Mouse (Mus musculus) erythroblast, embryonic 14.5 days (primary cell): ENCODE results near the gene Mc1r. TPM values are rescaled to one million over a fixed set of nuclear protein-coding genes. Genes with fewer than 3 reads are reported as not detected.
"Not testable (repeated sequence)": the region's sequence is repeated elsewhere in the genome, so short reads cannot be mapped to it uniquely, and the experiment has no call there.

ENCODE experiments used
- H3K27me3 ChIP-seq: 2 replicates; pipeline ENCODE4 v1.6.1; 2012; ENCODE audit warnings: inconsistent platforms; ENCODE audit not compliant: control insufficient read depth
- H3K36me3 ChIP-seq: 2 replicates; pipeline ENCODE4 v1.6.1; 2012; ENCODE audit warnings: mild to moderate bottlenecking, inconsistent platforms; ENCODE audit not compliant: control insufficient read depth
- H3K4me1 ChIP-seq: 2 replicates; pipeline ENCODE4 v1.6.1; 2012; ENCODE audit warnings: inconsistent platforms; ENCODE audit not compliant: control insufficient read depth
- H3K4me3 ChIP-seq: replicated peaks from 2 replicates; pipeline ENCODE3; 2012; ENCODE audit warnings: moderate library complexity, mild to moderate bottlenecking, inconsistent platforms
- H3K9me3 ChIP-seq: 2 replicates; pipeline ENCODE4 v1.6.1; 2012; ENCODE audit warnings: low read length, inconsistent platforms, mixed read lengths; ENCODE audit not compliant: control insufficient read depth
- GATA1 ChIP-seq: IDR thresholded peaks from 2 replicates; pipeline ENCODE4 v1.6.1; 2012; ENCODE audit warnings: low read length, inconsistent platforms, mixed read lengths
- TAL1 ChIP-seq: IDR thresholded peaks from 3 replicates; pipeline ENCODE4 v1.6.1; 2012; ENCODE audit warnings: low read length, inconsistent platforms, mixed read lengths
- polyA plus RNA-seq: library from polyadenylated mRNA; stranded (reverse); fragments of >175 nt; gene quantifications from 2 replicates; pipeline ENCODE4 v1.2.3, GENCODE M21; 2012

The Mc1r gene
- polyA plus RNA-seq, 1 experiment: 0.01 TPM

- peaks cover under 1% of the 10 kb centered on the region for H3K4me1 ChIP-seq
- H3K9me3 ChIP-seq: peaks cover 63% of the 10 kb centered on the region
- H3K4me3 ChIP-seq: no peak overlapping the region
- no peaks in the 10 kb centered on the region for H3K36me3 ChIP-seq
- no peaks in the 10 kb centered on the region; the same call in none of the 2 replicates for H3K27me3 ChIP-seq
- TF ChIP-seq TAL1 (no peak), GATA1 (no peak)
These were observed 20.9 kb downstream of the Mc1r start for GRCm38 (mm10) chr8:123427639-123428275.

DNA sequence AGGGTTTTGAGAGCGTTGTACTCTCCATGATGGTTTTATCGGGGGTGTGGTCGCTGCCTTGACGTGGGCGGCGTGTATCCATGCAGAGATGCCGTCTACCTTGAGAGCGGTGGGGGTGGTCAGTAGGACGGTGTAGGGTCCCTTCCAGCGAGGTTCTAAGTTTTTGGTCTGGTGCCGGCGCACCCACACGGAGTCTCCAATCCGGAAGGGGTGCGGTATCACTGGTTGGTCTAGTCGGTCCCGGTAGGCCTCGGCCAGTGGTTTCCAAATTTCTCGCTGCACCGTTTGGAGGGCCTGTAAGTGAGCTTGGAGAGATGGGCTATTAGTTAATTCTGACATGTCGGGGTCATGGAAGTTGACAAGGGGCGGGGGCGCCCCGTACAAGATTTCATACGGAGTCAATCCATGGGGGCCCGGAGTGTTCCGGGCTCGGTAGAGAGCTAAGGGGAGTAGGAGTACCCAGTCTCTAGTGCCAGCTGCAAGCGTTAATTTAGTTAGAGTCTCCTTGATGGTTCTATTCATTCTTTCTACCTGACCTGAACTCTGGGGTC, 21.5 kb downstream of the Mc1r start:
- H3K27me3 ChIP-seq: no peaks in the 10 kb centered on the region; the same call in none of the 2 replicates
- no peak for TF ChIP-seq TAL1
- TF ChIP-seq GATA1: no peak
- no peak overlapping the region for H3K4me3 ChIP-seq
- peaks cover 69% of the 10 kb centered on the region for H3K9me3 ChIP-seq
- H3K4me1 ChIP-seq: no peaks in the 10 kb centered on the region
- H3K36me3 ChIP-seq: no peaks in the 10 kb centered on the region

GRCm38 (mm10) chr8:123428939-123429721, 22.2 kb downstream of the Mc1r start:
- peaks cover 73% of the 10 kb centered on the region for H3K9me3 ChIP-seq

GRCm38 (mm10) chr8:123429722-123430013, 22.8 kb downstream of the Mc1r start:
- H3K36me3 ChIP-seq, H3K27me3 ChIP-seq, H3K4me1 ChIP-seq, H3K4me3 ChIP-seq: not testable (repeated sequence)
- H3K9me3 ChIP-seq: peaks cover 73% of the 10 kb centered on the region

More at GRCm38 (mm10) chr8:123428939-123429721, 22.2 kb downstream of the Mc1r start:
- Histone ChIP-seq H3K36me3 (no peaks in the 10 kb centered on the region), H3K27me3 (no peaks in the 10 kb centered on the region; the same call in 1 of the 2 replicates), H3K4me3 (no peak overlapping the region), H3K4me1 (no peaks in the 10 kb centered on the region)
- no peak for TF ChIP-seq TAL1
- TF ChIP-seq GATA1: no peak

DNA sequence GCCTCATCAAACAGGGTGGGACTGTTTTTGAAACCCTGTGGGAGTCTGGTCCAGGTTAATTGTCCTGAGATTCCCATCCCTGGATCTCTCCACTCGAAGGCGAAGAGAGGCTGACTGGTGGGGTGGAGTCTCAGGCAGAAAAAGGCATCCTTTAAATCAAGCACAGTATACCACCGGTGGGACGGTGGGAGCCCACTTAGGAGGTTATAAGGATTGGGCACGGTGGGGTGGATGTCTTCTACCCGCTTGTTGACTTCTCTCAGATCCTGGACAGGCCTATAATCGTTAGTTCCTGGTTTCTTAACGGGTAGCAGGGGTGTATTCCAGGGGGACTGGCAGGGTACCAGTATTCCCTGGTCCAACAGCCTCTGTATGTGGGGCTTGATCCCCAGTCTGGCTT, 24.0 kb downstream of the Mc1r start:
- H3K27me3 ChIP-seq, H3K4me3 ChIP-seq, H3K4me1 ChIP-seq, H3K36me3 ChIP-seq: not testable (repeated sequence)
- H3K9me3 ChIP-seq: peaks cover 73% of the 10 kb centered on the region

- H3K4me1 ChIP-seq: no peaks in the 10 kb centered on the region
- H3K4me3 ChIP-seq: no peak overlapping the region
- no peaks in the 10 kb centered on the region for H3K36me3 ChIP-seq
- peaks cover 66% of the 10 kb centered on the region for H3K9me3 ChIP-seq
- TF ChIP-seq GATA1 (no peak), TAL1 (no peak)
- no peaks in the 10 kb centered on the region; the same call in 1 of the 2 replicates for H3K27me3 ChIP-seq
These were observed 24.9 kb downstream of the Mc1r start for GRCm38 (mm10) chr8:123431616-123432365.

- no peaks in the 10 kb centered on the region for H3K36me3 ChIP-seq
- H3K4me3 ChIP-seq: no peak overlapping the region
- peaks cover 60% of the 10 kb centered on the region for H3K9me3 ChIP-seq
- no peak for TF ChIP-seq GATA1
- no peak for TF ChIP-seq TAL1
- H3K27me3 ChIP-seq: no peaks in the 10 kb centered on the region; the same call in 1 of the 2 replicates
- no peaks in the 10 kb centered on the region for H3K4me1 ChIP-seq
These were observed 25.5 kb downstream of the Mc1r start for GRCm38 (mm10) chr8:123432381-123432780.

DNA sequence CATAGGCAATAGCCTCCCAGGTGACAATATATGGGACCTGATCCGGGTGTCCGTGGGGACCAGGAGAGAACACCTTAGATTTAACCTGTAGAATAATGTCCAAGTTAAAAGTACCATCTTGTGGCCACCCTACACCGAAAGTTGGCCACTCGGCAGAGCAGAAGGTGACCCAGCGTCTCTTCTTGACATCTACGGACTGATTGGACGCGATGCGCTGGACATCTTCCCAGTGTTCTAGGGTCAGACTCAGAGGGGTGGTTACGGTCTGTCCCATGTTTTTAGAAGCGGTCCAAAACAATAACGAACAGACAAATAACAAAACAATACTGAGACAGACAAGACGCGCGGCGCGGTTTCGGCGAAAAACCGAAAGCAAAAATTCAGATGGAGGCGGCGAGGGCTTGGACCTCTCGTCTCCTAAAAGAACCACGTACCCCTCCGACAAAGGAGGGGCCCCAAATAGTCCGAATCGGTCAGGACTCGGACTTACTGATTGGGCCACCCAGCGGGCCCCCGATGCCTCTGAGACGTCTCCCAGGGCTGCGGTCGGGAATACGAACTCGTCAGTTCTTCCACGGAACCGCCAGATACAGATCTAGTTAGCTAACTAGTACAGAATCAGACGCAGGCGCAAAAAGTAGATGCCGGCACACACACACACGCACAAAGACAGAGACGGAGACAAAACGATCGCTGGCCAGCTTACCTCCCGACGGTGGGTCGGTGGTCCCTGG, 26.5 kb downstream of the Mc1r start:
- H3K4me3 ChIP-seq, H3K27me3 ChIP-seq, H3K4me1 ChIP-seq, H3K36me3 ChIP-seq: not testable (repeated sequence)
- H3K9me3 ChIP-seq: peaks cover 50% of the 10 kb centered on the region

DNA sequence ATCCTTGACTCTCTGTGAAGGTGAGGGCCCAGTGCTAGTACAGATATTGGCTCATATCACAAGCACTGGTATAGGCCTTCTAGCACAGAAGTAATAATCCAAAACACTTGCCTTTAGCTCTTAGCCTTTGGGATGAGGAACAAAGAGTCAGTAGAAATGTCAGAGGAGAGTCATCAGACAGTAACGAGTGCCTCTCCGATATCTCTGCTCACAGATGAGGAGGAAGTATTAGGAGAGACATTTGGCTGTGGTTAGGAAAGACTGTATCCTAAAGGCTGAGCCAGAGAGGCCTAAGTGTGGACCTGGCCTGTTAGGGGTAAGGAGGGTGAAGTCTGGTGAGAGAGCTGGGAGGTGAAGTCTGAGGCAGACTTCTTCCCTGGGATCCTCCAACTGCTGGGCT, 34.9 kb downstream of the Mc1r start:
- peaks cover 25% of the 10 kb centered on the region for H3K4me1 ChIP-seq
- no peaks in the 10 kb centered on the region; the same call in 1 of the 2 replicates for H3K9me3 ChIP-seq
- no peak for TF ChIP-seq GATA1
- TF ChIP-seq TAL1: no peak
- no peak overlapping the region for H3K4me3 ChIP-seq
- H3K36me3 ChIP-seq: peaks cover 2% of the 10 kb centered on the region
- no peaks in the 10 kb centered on the region for H3K27me3 ChIP-seq
